Mouse (Mus musculus) myocyte (in vitro differentiated cells): ENCODE measurements at regions not wholly inside any gene's neighbourhood (a gene's known extent, or its start where the extent isn't known, plus 50 kb on each side); places are given as distances from the start of the nearest gene placed in this dataset.

Experiments used
- H3K27me3 ChIP-seq: one replicate; pipeline ENCODE4 v1.6.1; 2011; ENCODE audit not compliant: control insufficient read depth, insufficient read depth, insufficient read length
- H3K36me3 ChIP-seq: one replicate; pipeline ENCODE4 v1.6.1; 2011; ENCODE audit not compliant: control insufficient read depth, insufficient read depth
- H3K4me2 ChIP-seq: one replicate; pipeline ENCODE4 v1.6.1; 2011; ENCODE audit warnings: low read depth, control low read depth
- H3K4me3 ChIP-seq: one replicate; pipeline ENCODE4 v1.5.1; 2011; ENCODE audit warnings: mild to moderate bottlenecking, control low read depth, moderate library complexity
- H3K79me2 ChIP-seq: one replicate; pipeline ENCODE4 v1.6.1; 2011; ENCODE audit not compliant: control insufficient read depth, insufficient read depth
- H3ac ChIP-seq: one replicate; pipeline ENCODE4 v1.6.1; 2011; ENCODE audit not compliant: control insufficient read depth, insufficient read length
- CEBPB ChIP-seq: IDR thresholded peaks from 2 replicates; pipeline ENCODE4 v1.6.1; 2011; ENCODE audit warnings: mild to moderate bottlenecking, moderate library complexity; ENCODE audit not compliant: poor library complexity, insufficient read depth, severe bottlenecking
- E2F4 ChIP-seq: IDR thresholded peaks from one replicate; pipeline ENCODE4 v1.6.1; 2011; ENCODE audit warnings: mild to moderate bottlenecking, control low read depth, moderate library complexity; ENCODE audit not compliant: insufficient read depth
- MAX ChIP-seq: IDR thresholded peaks from one replicate; pipeline ENCODE4 v1.6.1; 2011; ENCODE audit warnings: low read depth, mild to moderate bottlenecking, control low read depth
- MYOD1 ChIP-seq, 3 experiments: IDR thresholded peaks; one replicate each; pipeline ENCODE4 v1.6.1; 2011; ENCODE audit warnings: control low read depth in 2 of 3, low read depth in 2 of 3, mild to moderate bottlenecking in 2 of 3, moderate library complexity in 1 of 3; ENCODE audit not compliant: insufficient read length in 2 of 3, control insufficient read depth in 1 of 3
- MYOG ChIP-seq, 3 experiments: IDR thresholded peaks; one replicate each; pipeline ENCODE4 v1.6.1; 2011; ENCODE audit warnings: control low read depth in 2 of 3, low read depth in 2 of 3, mild to moderate bottlenecking in 2 of 3; ENCODE audit not compliant: insufficient read length in 2 of 3, control insufficient read depth in 1 of 3, insufficient read depth in 1 of 3
- POLR2A ChIP-seq: IDR thresholded peaks from one replicate; pipeline ENCODE4 v1.6.1; 2011; ENCODE audit warnings: low read depth, mild to moderate bottlenecking, control low read depth, moderate library complexity; ENCODE audit not compliant: insufficient read length
- POLR2AphosphoS2 ChIP-seq: IDR thresholded peaks from one replicate; pipeline ENCODE4 v1.6.1; 2011; ENCODE audit warnings: low read depth, control low read depth; ENCODE audit not compliant: insufficient read length
- REST ChIP-seq: IDR thresholded peaks from one replicate; pipeline ENCODE4 v1.6.1; 2011; ENCODE audit warnings: mild to moderate bottlenecking, control low read depth, moderate library complexity; ENCODE audit not compliant: insufficient read depth, insufficient read length
- SRF ChIP-seq: IDR thresholded peaks from one replicate; pipeline ENCODE4 v1.6.1; 2011; ENCODE audit warnings: low read depth; ENCODE audit not compliant: control insufficient read depth, insufficient read length
- TCF12 ChIP-seq: IDR thresholded peaks from one replicate; pipeline ENCODE4 v1.6.1; 2011; ENCODE audit warnings: mild to moderate bottlenecking, control low read depth; ENCODE audit not compliant: poor library complexity, insufficient read depth, severe bottlenecking
- TCF3 ChIP-seq: IDR thresholded peaks from one replicate; pipeline ENCODE4 v1.6.1; 2011; ENCODE audit warnings: low read depth, control low read depth; ENCODE audit not compliant: insufficient read length
- USF1 ChIP-seq: IDR thresholded peaks from one replicate; pipeline ENCODE4 v1.6.1; 2011; ENCODE audit warnings: low read depth, mild to moderate bottlenecking, control low read depth, moderate library complexity

- H3ac ChIP-seq = no peak overlapping the region
- H3K36me3 ChIP-seq = no peaks in the 10 kb centered on the region
- TF ChIP-seq MYOD1 (IDR thresholded peaks at IDR 0.05; ENCODE audit: control insufficient read depth in 1 of 3, insufficient read length in 2 of 3, low read depth in 2 of 3) (no peak), USF1 (no peak), MYOG (IDR thresholded peaks at IDR 0.05; ENCODE audit: control insufficient read depth in 1 of 3, insufficient read depth in 1 of 3, insufficient read length in 2 of 3, low read depth in 2 of 3) (no peak), E2F4 (no peak), CEBPB (no peak), TCF12 (no peak)
- no peak overlapping the region for H3K4me3 ChIP-seq
- H3K27me3 ChIP-seq = no peaks in the 10 kb centered on the region
- no peaks in the 10 kb centered on the region for H3K79me2 ChIP-seq
- H3K4me2 ChIP-seq = no peak overlapping the region
Observed at GRCm38 (mm10) chr14:14591939-14592338, 110.1 kb upstream of the Slc4a7 start.

GRCm38 (mm10) chr14:14594753-14595152 is 107.3 kb upstream of the Slc4a7 start:
- Histone ChIP-seq H3K36me3 (no peaks in the 10 kb centered on the region), H3K4me3 (no peak overlapping the region), H3K27me3 (no peaks in the 10 kb centered on the region), H3K4me2 (no peak overlapping the region), H3K79me2 (no peaks in the 10 kb centered on the region), H3ac (no peak overlapping the region)
- TF ChIP-seq SRF = no peak
- no peak for TF ChIP-seq REST
- no peak for TF ChIP-seq MYOD1 (IDR thresholded peaks at IDR 0.05; ENCODE audit: control insufficient read depth in 1 of 3, insufficient read length in 2 of 3, low read depth in 2 of 3)
- TF ChIP-seq POLR2A = no peak
- TF ChIP-seq POLR2AphosphoS2 = no peak
- no peak for TF ChIP-seq CEBPB
- TF ChIP-seq TCF12 = no peak
- TF ChIP-seq USF1 = no peak
- TF ChIP-seq MYOG (IDR thresholded peaks at IDR 0.05; ENCODE audit: control insufficient read depth in 1 of 3, insufficient read depth in 1 of 3, insufficient read length in 2 of 3, low read depth in 2 of 3) = no peak
- no peak for TF ChIP-seq TCF3
- TF ChIP-seq E2F4 = no peak
- no peak for TF ChIP-seq MAX

GRCm38 (mm10) chr14:14596057-14596809 is 105.8 kb upstream of the Slc4a7 start:
- Histone ChIP-seq H3ac (no peak overlapping the region), H3K36me3 (no peaks in the 10 kb centered on the region), H3K4me2 (no peak overlapping the region), H3K79me2 (no peaks in the 10 kb centered on the region), H3K27me3 (no peaks in the 10 kb centered on the region), H3K4me3 (no peak overlapping the region)
- TF ChIP-seq CEBPB (peak; percentile 76), SRF (no peak)

- no peak for TF ChIP-seq SRF
- no peak for TF ChIP-seq POLR2A
- no peak for TF ChIP-seq MYOD1 (IDR thresholded peaks at IDR 0.05; ENCODE audit: control insufficient read depth in 1 of 3, insufficient read length in 2 of 3, low read depth in 2 of 3)
- no peak for TF ChIP-seq CEBPB
- no peak for TF ChIP-seq POLR2AphosphoS2
- no peak for TF ChIP-seq USF1
- TF ChIP-seq MAX = no peak
- no peak for TF ChIP-seq MYOG (IDR thresholded peaks at IDR 0.05; ENCODE audit: control insufficient read depth in 1 of 3, insufficient read depth in 1 of 3, insufficient read length in 2 of 3, low read depth in 2 of 3)
- Histone ChIP-seq H3K79me2 (no peaks in the 10 kb centered on the region), H3K4me2 (no peak overlapping the region), H3ac (no peak overlapping the region), H3K4me3 (no peak overlapping the region), H3K27me3 (no peaks in the 10 kb centered on the region), H3K36me3 (no peaks in the 10 kb centered on the region)
Observed at GRCm38 (mm10) chr14:14599586-14599985, 102.5 kb upstream of the Slc4a7 start.

GRCm38 (mm10) chr14:14599990-14600389 is 102.1 kb upstream of the Slc4a7 start:
- H3ac ChIP-seq = no peak overlapping the region
- H3K4me3 ChIP-seq = no peak overlapping the region
- no peaks in the 10 kb centered on the region for H3K36me3 ChIP-seq
- TF ChIP-seq POLR2AphosphoS2 (no peak), USF1 (no peak), CEBPB (no peak), TCF3 (no peak), TCF12 (no peak), E2F4 (no peak), MYOD1 (IDR thresholded peaks at IDR 0.05; ENCODE audit: control insufficient read depth in 1 of 3, insufficient read length in 2 of 3, low read depth in 2 of 3) (no peak), SRF (no peak), POLR2A (no peak), MAX (no peak), MYOG (IDR thresholded peaks at IDR 0.05; ENCODE audit: control insufficient read depth in 1 of 3, insufficient read depth in 1 of 3, insufficient read length in 2 of 3, low read depth in 2 of 3) (no peak), REST (no peak)
- no peaks in the 10 kb centered on the region for H3K79me2 ChIP-seq
- H3K4me2 ChIP-seq = no peak overlapping the region
- H3K27me3 ChIP-seq = no peaks in the 10 kb centered on the region
